Mouse (Mus musculus): Measurements from ENCODE around the gene Pomgnt2. TPM values are rescaled to one million over a fixed set of nuclear protein-coding genes. Genes with fewer than 3 reads are reported as not detected.

The Pomgnt2 gene
- total RNA-seq, 1 experiment, result 12.9 TPM

GRCm38 (mm10) chr9:122012816-122013215 is 15.9 kb upstream of the Pomgnt2 start:
- Histone ChIP-seq H3K9me3 (ENCODE audit: control insufficient read depth, insufficient read depth, low read depth, low read length) (no peaks in the 10 kb centered on the region), H3K9ac (ENCODE audit: insufficient read depth, low read depth, low read length, poor library complexity, severe bottlenecking) (no peak overlapping the region), H3K4me1 (ENCODE audit: control insufficient read depth in 2 of 2, insufficient read depth in 2 of 2, low read length in 2 of 2, poor library complexity in 1 of 2) (peaks cover 0 to 2% of the 10 kb centered on the region in 2 experiments; a peak in 1 of 4 replicates), H3K4me3 (ENCODE audit: insufficient read depth in 1 of 2, low read depth in 1 of 2, low read length in 2 of 2, poor library complexity in 1 of 2, severe bottlenecking in 1 of 2) (no peak overlapping the region), H3K36me3 (ENCODE audit: control insufficient read depth, insufficient read depth, low read length, poor library complexity, severe bottlenecking) (no peaks in the 10 kb centered on the region), H3K27ac (ENCODE audit: insufficient read depth, low read depth, low read length, poor library complexity, severe bottlenecking) (no peak overlapping the region)
- in situ Hi-C loops (cut with MboI; ENCODE audit: low sequenced_read_pairs in 2 of 2, unreplicated experiment in 2 of 2), result no loop called here
- TF ChIP-seq ZC3H11A (IDR thresholded peaks at IDR 0.05; ENCODE audit: borderline replicate concordance, low read depth, low read length), result no peak
- no peak for TF ChIP-seq MAFK (IDR thresholded peaks at IDR 0.05; ENCODE audit: insufficient read depth, low read depth, low read length)
- no peak for TF ChIP-seq HCFC1 (IDR thresholded peaks at IDR 0.05; ENCODE audit: borderline replicate concordance, insufficient read depth, low read length)
- TF ChIP-seq ZNF384 (IDR thresholded peaks at IDR 0.05; ENCODE audit: low read depth, low read length), result no peak
- no peak for TF ChIP-seq CHD2 (IDR thresholded peaks at IDR 0.05; ENCODE audit: low read depth, low read length)
- no peak for DNase-seq (ENCODE audit: low read depth, low spot score)

- TF ChIP-seq ZC3H11A (IDR thresholded peaks at IDR 0.05; ENCODE audit: borderline replicate concordance, low read depth, low read length) (no peak), MAFK (IDR thresholded peaks at IDR 0.05; ENCODE audit: insufficient read depth, low read depth, low read length) (no peak), ZNF384 (IDR thresholded peaks at IDR 0.05; ENCODE audit: low read depth, low read length) (no peak), HCFC1 (IDR thresholded peaks at IDR 0.05; ENCODE audit: borderline replicate concordance, insufficient read depth, low read length) (no peak), CHD2 (IDR thresholded peaks at IDR 0.05; ENCODE audit: low read depth, low read length) (no peak)
Measured at GRCm38 (mm10) chr9:122010751-122011150, 13.8 kb upstream of the Pomgnt2 start.

GRCm38 (mm10) chr9:122008876-122009275 is 12.0 kb upstream of the Pomgnt2 start:
- H3K4me3 ChIP-seq (ENCODE audit: insufficient read depth in 1 of 2, low read depth in 1 of 2, low read length in 2 of 2, poor library complexity in 1 of 2, severe bottlenecking in 1 of 2), result no peak overlapping the region
- H3K9ac ChIP-seq (ENCODE audit: insufficient read depth, low read depth, low read length, poor library complexity, severe bottlenecking), result no peak overlapping the region
- no peak overlapping the region for H3K27ac ChIP-seq (ENCODE audit: insufficient read depth, low read depth, low read length, poor library complexity, severe bottlenecking)
- in situ Hi-C loops (cut with MboI; ENCODE audit: low sequenced_read_pairs in 2 of 2, unreplicated experiment in 2 of 2), result no loop called here
- no peaks in the 10 kb centered on the region for H3K9me3 ChIP-seq (ENCODE audit: control insufficient read depth, insufficient read depth, low read depth, low read length)
- no peak for DNase-seq (ENCODE audit: low read depth, low spot score)
- H3K36me3 ChIP-seq (ENCODE audit: control insufficient read depth, insufficient read depth, low read length, poor library complexity, severe bottlenecking), result no peaks in the 10 kb centered on the region
- H3K4me1 ChIP-seq (ENCODE audit: control insufficient read depth in 2 of 2, insufficient read depth in 2 of 2, low read length in 2 of 2, poor library complexity in 1 of 2), result no peaks in the 10 kb centered on the region
- no peak for TF ChIP-seq CHD2 (IDR thresholded peaks at IDR 0.05; ENCODE audit: low read depth, low read length)
- TF ChIP-seq HCFC1 (IDR thresholded peaks at IDR 0.05; ENCODE audit: borderline replicate concordance, insufficient read depth, low read length), result no peak
- TF ChIP-seq ZC3H11A (IDR thresholded peaks at IDR 0.05; ENCODE audit: borderline replicate concordance, low read depth, low read length), result no peak
- TF ChIP-seq MAFK (IDR thresholded peaks at IDR 0.05; ENCODE audit: insufficient read depth, low read depth, low read length), result no peak
- no peak for TF ChIP-seq ZNF384 (IDR thresholded peaks at IDR 0.05; ENCODE audit: low read depth, low read length)

More at GRCm38 (mm10) chr9:122010751-122011150, 13.8 kb upstream of the Pomgnt2 start:
- Histone ChIP-seq H3K4me1 (ENCODE audit: control insufficient read depth in 2 of 2, insufficient read depth in 2 of 2, low read length in 2 of 2, poor library complexity in 1 of 2) (peaks cover 0 to 2% of the 10 kb centered on the region in 2 experiments; a peak in 1 of 4 replicates), H3K27ac (ENCODE audit: insufficient read depth, low read depth, low read length, poor library complexity, severe bottlenecking) (no peak overlapping the region), H3K9me3 (ENCODE audit: control insufficient read depth, insufficient read depth, low read depth, low read length) (no peaks in the 10 kb centered on the region), H3K36me3 (ENCODE audit: control insufficient read depth, insufficient read depth, low read length, poor library complexity, severe bottlenecking) (no peaks in the 10 kb centered on the region), H3K4me3 (ENCODE audit: insufficient read depth in 1 of 2, low read depth in 1 of 2, low read length in 2 of 2, poor library complexity in 1 of 2, severe bottlenecking in 1 of 2) (no peak overlapping the region), H3K9ac (ENCODE audit: insufficient read depth, low read depth, low read length, poor library complexity, severe bottlenecking) (no peak overlapping the region)
- DNase-seq (ENCODE audit: low read depth, low spot score), result no peak
- in situ Hi-C loops (cut with MboI; ENCODE audit: low sequenced_read_pairs in 2 of 2, unreplicated experiment in 2 of 2), result no loop called here

- Histone ChIP-seq H3K36me3 (ENCODE audit: control insufficient read depth, insufficient read depth, low read length, poor library complexity, severe bottlenecking) (no peaks in the 10 kb centered on the region), H3K4me3 (ENCODE audit: insufficient read depth in 1 of 2, low read depth in 1 of 2, low read length in 2 of 2, poor library complexity in 1 of 2, severe bottlenecking in 1 of 2) (no peak overlapping the region), H3K4me1 (ENCODE audit: control insufficient read depth in 2 of 2, insufficient read depth in 2 of 2, low read length in 2 of 2, poor library complexity in 1 of 2) (no peaks in the 10 kb centered on the region), H3K9ac (ENCODE audit: insufficient read depth, low read depth, low read length, poor library complexity, severe bottlenecking) (no peak overlapping the region), H3K9me3 (ENCODE audit: control insufficient read depth, insufficient read depth, low read depth, low read length) (no peaks in the 10 kb centered on the region), H3K27ac (ENCODE audit: insufficient read depth, low read depth, low read length, poor library complexity, severe bottlenecking) (no peak overlapping the region)
- DNase-seq (ENCODE audit: low read depth, low spot score), result no peak
- TF ChIP-seq ZC3H11A (IDR thresholded peaks at IDR 0.05; ENCODE audit: borderline replicate concordance, low read depth, low read length) (no peak), CHD2 (IDR thresholded peaks at IDR 0.05; ENCODE audit: low read depth, low read length) (no peak), MAFK (IDR thresholded peaks at IDR 0.05; ENCODE audit: insufficient read depth, low read depth, low read length) (no peak), HCFC1 (IDR thresholded peaks at IDR 0.05; ENCODE audit: borderline replicate concordance, insufficient read depth, low read length) (no peak), ZNF384 (IDR thresholded peaks at IDR 0.05; ENCODE audit: low read depth, low read length) (no peak)
- in situ Hi-C loops (cut with MboI; ENCODE audit: low sequenced_read_pairs in 2 of 2, unreplicated experiment in 2 of 2), result no loop called here
Measured at GRCm38 (mm10) chr9:122006609-122007008, 9.7 kb upstream of the Pomgnt2 start.

GRCm38 (mm10) chr9:122006175-122006574 is 9.3 kb upstream of the Pomgnt2 start:
- Histone ChIP-seq H3K36me3 (ENCODE audit: control insufficient read depth, insufficient read depth, low read length, poor library complexity, severe bottlenecking) (no peaks in the 10 kb centered on the region), H3K4me3 (ENCODE audit: insufficient read depth in 1 of 2, low read depth in 1 of 2, low read length in 2 of 2, poor library complexity in 1 of 2, severe bottlenecking in 1 of 2) (no peak overlapping the region), H3K9ac (ENCODE audit: insufficient read depth, low read depth, low read length, poor library complexity, severe bottlenecking) (no peak overlapping the region), H3K4me1 (ENCODE audit: control insufficient read depth in 2 of 2, insufficient read depth in 2 of 2, low read length in 2 of 2, poor library complexity in 1 of 2) (no peaks in the 10 kb centered on the region), H3K27ac (ENCODE audit: insufficient read depth, low read depth, low read length, poor library complexity, severe bottlenecking) (no peak overlapping the region), H3K9me3 (ENCODE audit: control insufficient read depth, insufficient read depth, low read depth, low read length) (no peaks in the 10 kb centered on the region)
- TF ChIP-seq MAFK (IDR thresholded peaks at IDR 0.05; ENCODE audit: insufficient read depth, low read depth, low read length) (no peak), ZNF384 (IDR thresholded peaks at IDR 0.05; ENCODE audit: low read depth, low read length) (no peak), CHD2 (IDR thresholded peaks at IDR 0.05; ENCODE audit: low read depth, low read length) (no peak), ZC3H11A (IDR thresholded peaks at IDR 0.05; ENCODE audit: borderline replicate concordance, low read depth, low read length) (no peak), HCFC1 (IDR thresholded peaks at IDR 0.05; ENCODE audit: borderline replicate concordance, insufficient read depth, low read length) (no peak)
- in situ Hi-C loops (cut with MboI; ENCODE audit: low sequenced_read_pairs in 2 of 2, unreplicated experiment in 2 of 2), result no loop called here
- DNase-seq (ENCODE audit: low read depth, low spot score), result no peak

All from ES-E14 (cell line).